Mouse (Mus musculus): ENCODE data around the gene Mrps14.

The Mrps14 gene

DNA sequence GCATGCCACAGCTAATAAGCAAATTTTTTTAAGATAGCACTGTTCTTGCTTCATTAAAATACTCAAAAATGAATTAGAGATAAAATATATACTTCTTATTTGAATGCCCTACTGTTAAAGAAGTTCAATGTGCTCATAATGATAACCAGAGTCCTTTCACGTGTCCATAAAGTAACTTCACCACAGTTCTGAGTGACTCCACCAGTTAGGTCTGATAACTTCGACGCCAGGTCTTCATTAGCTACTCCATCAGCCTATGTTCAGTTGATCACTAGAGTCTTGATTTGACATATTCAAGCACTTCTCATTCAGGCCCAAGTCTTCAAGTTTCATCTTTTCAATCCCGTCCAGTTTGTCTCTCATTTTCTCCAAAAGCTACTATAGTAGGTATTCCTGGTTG lies 32.2 kb downstream of the Mrps14 start:
- no peak for DNase-seq (ENCODE audit: low read depth, low spot score)

DNA sequence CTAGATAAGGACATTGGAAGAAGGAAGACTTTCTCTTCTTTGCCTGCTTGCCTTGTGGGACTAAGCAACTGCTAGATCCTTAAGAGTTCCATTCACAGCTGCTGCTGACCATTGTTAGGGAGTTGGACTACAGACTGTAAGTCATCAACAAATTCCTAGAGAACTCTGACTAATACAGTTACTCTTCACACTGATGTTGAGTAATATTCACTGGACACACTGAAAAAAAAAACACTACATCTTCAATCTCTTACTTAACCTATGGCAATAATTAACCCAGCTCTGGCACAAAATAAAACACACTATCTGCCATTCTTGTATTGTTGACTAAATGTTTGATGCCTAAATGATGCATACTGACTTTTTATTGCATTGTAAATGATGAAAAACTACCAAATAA lies 32.8 kb downstream of the Mrps14 start:
- DNase-seq (ENCODE audit: low read depth, low spot score), result no peak

DNA sequence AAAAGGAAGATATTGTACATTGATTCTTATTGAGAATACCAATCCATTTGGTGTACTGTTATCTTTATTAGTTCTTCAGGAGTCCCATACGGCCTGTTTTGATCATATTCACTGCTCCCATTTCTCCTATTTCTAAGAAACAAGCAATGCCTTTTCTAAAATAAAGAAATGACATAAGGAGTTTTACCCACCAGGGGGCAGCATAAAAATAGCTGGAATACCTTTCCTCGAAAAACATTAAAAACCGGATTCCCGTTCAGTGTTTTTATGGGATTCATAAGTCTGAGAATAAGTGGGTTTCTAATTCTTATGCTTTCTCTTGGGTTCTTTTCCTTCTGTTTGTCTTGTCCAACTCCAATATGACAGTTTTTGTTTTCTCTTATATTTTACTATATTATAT lies 36.0 kb downstream of the Mrps14 start:
- no peak for DNase-seq (ENCODE audit: low read depth, low spot score)

DNA sequence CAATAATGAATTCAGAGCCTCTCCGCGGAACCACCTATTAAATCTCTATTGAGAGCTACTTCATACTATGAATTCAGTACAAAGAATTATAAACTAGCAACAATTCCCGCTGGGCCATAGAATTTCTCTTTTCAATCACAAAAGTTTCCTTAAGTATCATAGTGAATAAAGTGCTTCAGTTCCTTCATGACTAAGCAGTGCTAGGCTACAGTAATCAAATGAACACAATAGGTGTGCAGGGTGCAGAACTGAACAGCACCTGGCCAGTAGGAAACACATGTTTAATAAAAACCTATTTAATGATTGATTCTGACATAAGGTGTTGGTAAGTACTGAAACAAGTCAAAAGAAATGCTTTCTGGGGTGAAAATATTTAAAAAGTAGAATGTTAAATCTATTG lies 37.1 kb downstream of the Mrps14 start:
- no peak for DNase-seq (ENCODE audit: low read depth, low spot score)

DNA sequence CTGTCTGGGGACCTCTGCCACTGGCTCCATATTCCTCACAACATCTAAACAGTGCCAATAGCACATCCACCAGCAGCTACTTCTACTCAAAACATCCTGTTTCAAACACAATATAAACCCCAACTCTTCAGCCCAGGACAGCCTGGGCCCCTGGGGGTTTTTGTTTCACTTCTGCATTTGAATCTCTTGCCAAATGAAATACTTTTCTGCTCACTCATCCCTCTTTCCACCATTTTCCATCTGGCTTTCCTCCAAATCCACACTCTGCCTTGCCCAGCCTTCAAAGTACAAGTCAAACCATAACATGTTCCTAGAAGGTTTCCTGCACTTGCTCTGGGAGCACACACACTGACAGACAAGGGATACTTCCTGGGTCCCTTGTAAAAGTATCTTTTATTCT lies 38.9 kb downstream of the Mrps14 start:
- DNase-seq (ENCODE audit: low read depth, low spot score), result no peak

DNA sequence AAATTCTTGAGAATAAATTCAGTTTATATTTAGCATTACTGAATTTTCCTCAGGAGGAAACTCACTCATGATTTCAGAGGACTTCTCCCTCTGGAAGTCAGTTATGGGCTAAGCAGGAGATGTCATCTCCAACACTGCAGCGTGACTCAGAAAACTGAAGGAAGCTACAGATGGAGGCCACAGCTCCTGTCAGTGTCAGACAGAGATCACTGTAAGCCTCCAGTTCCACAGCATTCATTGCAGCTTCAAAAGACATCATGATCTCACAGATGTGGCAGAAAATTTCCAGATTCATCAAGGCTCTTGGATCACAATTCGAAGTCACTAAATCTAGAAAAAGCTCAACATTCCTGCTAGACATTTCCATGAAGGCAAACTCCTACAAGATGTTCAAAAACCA lies 43.0 kb downstream of the Mrps14 start:
- DNase-seq (ENCODE audit: low read depth, low spot score), result no peak

DNA sequence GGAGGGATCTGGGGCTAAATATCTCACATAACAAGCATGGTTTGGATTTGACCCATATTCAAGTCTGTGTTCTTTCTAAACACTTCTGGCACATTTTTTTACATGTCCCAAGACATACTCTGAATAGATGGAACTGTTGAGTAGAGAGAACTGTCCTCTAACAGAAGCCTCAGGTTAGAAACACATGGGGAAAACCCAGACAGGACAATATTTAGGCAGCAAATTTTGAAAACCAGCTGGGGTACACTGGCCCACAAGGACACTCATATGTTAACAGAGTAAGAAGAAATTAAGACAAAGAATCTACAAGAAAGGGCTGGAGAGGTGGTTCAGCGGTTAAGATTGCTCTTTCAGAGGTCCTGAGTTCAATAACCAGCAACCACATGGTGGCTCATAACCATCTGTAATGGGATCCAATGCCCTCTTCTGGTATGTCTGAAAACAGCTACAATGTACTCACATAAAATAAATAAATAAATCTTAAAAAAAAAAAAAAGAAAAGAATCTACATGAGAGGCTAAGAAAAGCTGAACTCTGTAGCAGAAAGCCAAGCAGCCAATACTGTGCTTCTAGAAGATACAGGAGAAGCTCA lies 43.9 kb downstream of the Mrps14 start:
- no peak for DNase-seq (ENCODE audit: low read depth, low spot score)

DNA sequence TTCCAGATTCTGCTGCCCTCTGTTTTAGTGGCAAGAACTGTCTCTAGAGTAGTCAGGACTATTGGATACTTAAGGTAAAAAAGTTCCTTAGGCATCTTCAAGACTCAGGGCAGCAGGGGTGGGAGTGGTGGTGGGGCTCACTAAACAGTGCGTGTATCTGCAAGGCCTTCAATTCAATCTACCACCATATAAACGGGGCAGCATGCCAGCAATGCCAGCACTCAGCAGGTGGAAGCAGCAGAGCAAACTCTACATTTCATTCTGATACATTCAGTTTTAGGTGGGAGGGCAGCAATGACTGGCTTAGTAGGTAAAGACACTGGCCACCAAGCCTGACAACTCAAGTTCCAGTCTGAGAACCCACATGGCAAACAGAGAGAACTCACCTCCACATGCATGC lies 45.1 kb downstream of the Mrps14 start:
- no peak for DNase-seq (ENCODE audit: low read depth, low spot score)

DNA sequence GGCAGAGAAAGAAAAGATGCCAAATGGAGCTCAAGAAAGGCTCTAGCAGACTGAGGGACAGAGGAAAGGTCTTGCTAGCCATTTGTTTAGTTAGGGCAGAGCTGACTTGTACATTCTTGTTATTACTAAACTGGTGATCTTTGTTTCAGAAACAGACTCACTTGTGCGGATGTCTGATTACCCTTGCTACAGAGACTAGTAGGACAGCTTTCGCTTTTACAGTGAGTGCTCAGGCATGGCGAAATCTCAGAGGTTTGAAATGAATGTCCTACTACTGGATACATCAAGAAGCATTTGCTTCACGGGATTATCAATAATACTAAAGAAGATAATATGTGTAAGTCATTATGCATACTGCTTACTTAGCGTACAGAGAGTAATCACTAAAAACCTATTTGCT lies 49.7 kb downstream of the Mrps14 start:
- no peak for DNase-seq (ENCODE audit: low read depth, low spot score)

DNA sequence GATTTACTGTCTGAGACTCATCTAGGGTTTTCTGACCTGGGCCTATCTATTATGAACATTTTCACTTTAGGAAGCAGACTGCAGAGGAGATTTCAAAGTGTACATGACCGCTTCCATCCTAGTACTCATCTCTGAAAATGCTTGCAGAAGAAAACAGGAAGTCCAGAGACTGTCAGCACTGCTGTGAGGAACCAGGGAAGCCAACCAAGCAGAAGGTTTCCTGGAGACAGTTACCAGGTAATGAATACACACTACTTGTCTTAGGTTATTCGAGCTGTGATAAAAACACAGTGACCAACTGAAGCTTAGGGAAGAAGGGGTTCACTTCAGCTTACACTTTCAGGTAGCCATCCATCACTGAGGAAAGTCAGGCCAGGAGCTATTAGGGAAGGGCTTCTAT lies 50.9 kb downstream of the Mrps14 start:
- DNase-seq (ENCODE audit: low read depth, low spot score), result no peak

DNA sequence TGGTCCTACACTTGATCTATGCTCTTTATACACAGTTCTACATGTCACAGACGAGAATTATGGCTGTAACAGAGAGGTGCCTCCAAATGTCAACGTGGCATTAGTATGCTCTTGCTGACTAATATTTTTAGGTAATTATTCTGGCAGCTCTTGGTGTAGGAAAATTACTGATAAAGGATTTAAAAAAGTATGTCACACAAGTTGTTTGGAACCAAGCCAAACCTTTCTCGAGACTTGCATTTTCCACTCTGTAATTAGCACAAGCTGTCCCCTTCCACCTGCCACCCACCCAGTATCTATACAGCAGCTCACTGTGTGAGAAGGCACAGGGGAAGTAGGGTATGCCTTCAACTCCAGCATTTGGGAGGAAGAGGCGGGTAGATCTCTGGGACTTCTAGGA lies 51.8 kb downstream of the Mrps14 start:
- DNase-seq (ENCODE audit: low read depth, low spot score), result no peak

DNA sequence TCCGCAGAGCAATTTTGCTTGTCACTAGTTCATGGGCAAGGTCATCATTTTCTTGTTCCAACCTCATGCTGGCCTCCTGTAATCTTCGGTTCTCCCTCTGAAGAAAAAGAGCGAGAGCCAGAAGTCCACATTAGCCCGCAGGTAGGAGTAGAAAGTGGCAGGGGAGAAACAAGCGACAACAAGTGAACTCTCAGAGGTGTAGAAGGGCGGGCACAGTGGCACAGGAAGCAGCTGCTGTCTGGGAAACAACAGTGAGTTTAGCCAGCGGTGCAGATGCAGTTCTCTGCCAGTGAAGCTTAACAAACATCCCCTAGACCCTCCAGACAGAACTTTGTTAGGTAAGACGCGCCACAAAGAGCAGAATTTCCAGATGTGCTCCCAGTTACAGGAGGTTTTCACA lies 52.5 kb downstream of the Mrps14 start:
- DNase-seq (ENCODE audit: low read depth, low spot score), result no peak

DNA sequence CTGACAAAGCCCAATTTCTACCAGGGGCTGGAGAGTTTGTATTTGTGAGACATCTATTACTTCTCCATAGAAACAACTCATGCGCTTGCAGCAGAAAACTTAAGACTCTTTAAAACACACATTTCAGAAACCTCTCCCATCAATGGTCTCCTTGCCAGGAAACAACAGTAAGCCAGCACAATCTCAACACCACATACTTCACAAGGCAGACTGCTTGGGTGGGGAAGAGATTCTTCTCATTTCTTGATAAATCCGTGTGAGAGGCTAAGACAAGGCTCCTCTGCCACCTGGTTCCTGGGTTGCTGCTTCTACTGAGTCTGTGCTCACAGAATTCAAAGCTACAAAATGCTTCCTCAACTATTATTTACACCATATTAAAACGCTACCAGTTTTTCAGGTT lies 54.8 kb downstream of the Mrps14 start:
- DNase-seq (ENCODE audit: low read depth, low spot score), result no peak

DNA sequence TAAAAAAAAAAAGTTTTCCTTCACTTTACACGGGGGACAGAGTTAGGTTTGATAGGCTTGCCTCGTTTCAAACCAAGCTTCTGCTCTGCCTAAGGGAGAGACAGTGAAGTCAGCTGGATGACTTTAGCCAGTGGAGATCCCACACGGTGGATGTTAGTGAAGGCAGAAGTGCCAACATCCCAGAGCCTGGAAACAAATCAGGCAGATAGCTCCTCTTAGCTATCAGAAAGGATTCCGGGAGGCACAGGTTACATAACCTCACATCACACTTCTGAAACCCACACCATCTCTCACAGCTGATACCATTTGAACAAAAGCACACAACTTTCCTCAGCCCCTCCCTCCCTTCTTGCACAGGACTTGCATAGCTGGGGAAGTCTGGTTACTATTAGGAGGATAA lies 55.8 kb downstream of the Mrps14 start:
- no peak for DNase-seq (ENCODE audit: low read depth, low spot score)

DNA sequence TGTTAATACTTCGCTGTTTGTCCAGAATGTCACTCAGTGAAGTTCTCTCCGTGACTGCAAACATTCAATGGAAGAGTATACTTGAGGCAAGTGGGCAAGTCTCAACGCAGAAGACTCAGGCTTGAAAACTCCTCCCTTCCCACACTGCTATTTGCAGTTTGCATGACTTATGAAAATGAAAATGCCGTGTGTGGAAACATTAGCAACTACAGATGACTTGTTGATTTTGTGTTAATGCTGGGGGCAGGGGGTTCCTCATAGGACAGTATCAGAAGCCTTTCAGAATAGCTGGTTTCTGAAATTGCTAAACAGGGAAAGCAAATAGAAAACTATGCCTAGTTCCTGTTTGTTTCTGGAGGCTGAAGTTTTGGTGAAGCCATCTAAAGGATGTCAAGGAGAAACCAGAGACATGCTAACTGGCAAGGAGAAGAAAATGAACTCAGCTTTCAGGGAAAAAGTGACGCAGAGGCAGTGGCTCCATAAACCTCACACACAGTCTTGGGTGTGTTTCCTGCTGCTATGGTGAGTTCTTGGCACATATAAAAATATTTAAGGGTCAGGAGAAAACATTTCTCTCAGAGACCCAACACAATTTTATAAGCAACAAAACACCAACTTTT lies 56.5 kb downstream of the Mrps14 start:
- DNase-seq (ENCODE audit: low read depth, low spot score), result no peak
